Mouse (Mus musculus) liver, embryonic 16.5 days (tissue): Measurements from ENCODE around the gene Cfl1. TPM values are rescaled to one million over a fixed set of nuclear protein-coding genes. Genes with fewer than 3 reads are reported as not detected.

ENCODE experiments used
- ATAC-seq: fragments of 200-750 bp; cut with Nextera tagmentation; 2 replicates; pipeline ENCODE4 v1.8.0; 2017; ENCODE audit warnings: low read depth, mild to moderate bottlenecking, moderate number of reproducible peaks, moderate library complexity
- H3K27ac ChIP-seq: fragments of 300-500 bp; sonication (generic); 2 replicates; pipeline ENCODE4 v1.5.1; 2014; ENCODE audit warnings: mild to moderate bottlenecking, low read length
- H3K27me3 ChIP-seq: fragments of 300-500 bp; sonication (generic); 2 replicates; pipeline ENCODE4 v1.6.1; 2014; ENCODE audit warnings: low read depth, low read length, mixed read lengths; ENCODE audit not compliant: control insufficient read depth, insufficient read depth
- H3K36me3 ChIP-seq: fragments of 300-500 bp; sonication (generic); 2 replicates; pipeline ENCODE4 v1.6.1; 2014; ENCODE audit warnings: mild to moderate bottlenecking; ENCODE audit not compliant: control insufficient read depth, insufficient read depth
- H3K4me1 ChIP-seq: fragments of 300-500 bp; sonication (generic); 2 replicates; pipeline ENCODE4 v1.6.1; 2014; ENCODE audit warnings: low read depth, low read length, mixed read lengths; ENCODE audit not compliant: control insufficient read depth
- H3K4me2 ChIP-seq: fragments of 300-500 bp; sonication (generic); 2 replicates; pipeline ENCODE4 v1.6.1; 2014; ENCODE audit warnings: low read depth, low read length, mixed read lengths
- H3K4me3 ChIP-seq: fragments of 300-500 bp; sonication (generic); 2 replicates; pipeline ENCODE4 v1.5.1; 2014; ENCODE audit warnings: low read depth, mild to moderate bottlenecking, low read length
- H3K9ac ChIP-seq: fragments of 300-500 bp; sonication (generic); 2 replicates; pipeline ENCODE4 v1.6.1; 2014; ENCODE audit warnings: low read depth, low read length
- H3K9me3 ChIP-seq: fragments of 300-500 bp; sonication (generic); replicated peaks from 2 replicates; pipeline ENCODE4 v1.6.1; 2016; ENCODE audit warnings: low read length; ENCODE audit not compliant: control insufficient read depth
- WGBS: fragments of 180-500 bp; shearing (Covaris S2); extraction: QIAGEN DNeasy Blood & Tissue Kit; methylation state at CpG from one replicate; pipeline ENCODE4 v1.1.7; 2014; ENCODE audit not compliant: insufficient replicate concordance; 5-methylcytosine and 5-hydroxymethylcytosine counted together
- polyA plus RNA-seq: library from polyadenylated mRNA; unstranded; fragments of >200 nt; fragmentation: Nextera tagmentation; extraction: Ambion mirVana; gene quantifications from 2 replicates; pipeline ENCODE4 v1.2.1, GENCODE M21; 2015

Gene Cfl1
- polyA plus RNA-seq, 1 experiment from 2014 or later, result 930 TPM

DNA sequence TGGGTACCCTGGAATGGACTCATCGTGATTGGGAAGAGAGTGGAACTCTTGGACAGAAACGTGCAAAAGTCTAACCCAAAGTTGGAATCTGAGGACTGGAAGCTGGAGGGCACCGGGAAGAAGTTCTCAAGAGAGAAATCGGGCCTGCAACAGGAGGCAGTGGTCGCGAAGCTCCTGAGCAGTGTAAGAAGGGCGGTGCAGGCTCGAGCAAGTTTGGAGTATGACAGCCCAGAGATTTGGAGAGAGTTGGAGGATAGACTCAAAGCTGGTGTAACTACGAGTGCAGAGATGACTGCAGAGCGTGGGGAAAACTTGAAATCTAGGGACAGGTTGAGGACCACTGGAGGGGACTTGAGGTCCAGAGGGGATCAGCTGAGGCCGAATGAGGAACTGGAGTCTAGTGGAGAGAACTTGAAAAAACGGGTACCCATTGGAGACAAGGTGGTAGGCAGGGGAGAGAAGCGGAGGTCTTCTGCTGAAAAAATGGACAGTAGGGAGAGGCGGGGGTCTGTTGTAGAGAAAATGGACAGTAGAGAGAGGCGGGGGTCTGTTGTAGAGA is 20.9 kb downstream of the Cfl1 start:
- no peaks in the 10 kb centered on the region for H3K27me3 ChIP-seq
- H3K9ac ChIP-seq, result peak overlapping the region; percentile 68
- peak overlapping the region; percentile 57 for H3K27ac ChIP-seq
- ATAC-seq, result no peak
- H3K4me2 ChIP-seq, result peak overlapping the region; percentile 87
- peak overlapping the region; percentile 69 for H3K4me3 ChIP-seq
- 18% methylated on average over 15 of the region's 15 CpGs for WGBS
- peaks cover 34% of the 10 kb centered on the region for H3K4me1 ChIP-seq
- no peaks in the 10 kb centered on the region for H3K9me3 ChIP-seq
- no peaks in the 10 kb centered on the region for H3K36me3 ChIP-seq

DNA sequence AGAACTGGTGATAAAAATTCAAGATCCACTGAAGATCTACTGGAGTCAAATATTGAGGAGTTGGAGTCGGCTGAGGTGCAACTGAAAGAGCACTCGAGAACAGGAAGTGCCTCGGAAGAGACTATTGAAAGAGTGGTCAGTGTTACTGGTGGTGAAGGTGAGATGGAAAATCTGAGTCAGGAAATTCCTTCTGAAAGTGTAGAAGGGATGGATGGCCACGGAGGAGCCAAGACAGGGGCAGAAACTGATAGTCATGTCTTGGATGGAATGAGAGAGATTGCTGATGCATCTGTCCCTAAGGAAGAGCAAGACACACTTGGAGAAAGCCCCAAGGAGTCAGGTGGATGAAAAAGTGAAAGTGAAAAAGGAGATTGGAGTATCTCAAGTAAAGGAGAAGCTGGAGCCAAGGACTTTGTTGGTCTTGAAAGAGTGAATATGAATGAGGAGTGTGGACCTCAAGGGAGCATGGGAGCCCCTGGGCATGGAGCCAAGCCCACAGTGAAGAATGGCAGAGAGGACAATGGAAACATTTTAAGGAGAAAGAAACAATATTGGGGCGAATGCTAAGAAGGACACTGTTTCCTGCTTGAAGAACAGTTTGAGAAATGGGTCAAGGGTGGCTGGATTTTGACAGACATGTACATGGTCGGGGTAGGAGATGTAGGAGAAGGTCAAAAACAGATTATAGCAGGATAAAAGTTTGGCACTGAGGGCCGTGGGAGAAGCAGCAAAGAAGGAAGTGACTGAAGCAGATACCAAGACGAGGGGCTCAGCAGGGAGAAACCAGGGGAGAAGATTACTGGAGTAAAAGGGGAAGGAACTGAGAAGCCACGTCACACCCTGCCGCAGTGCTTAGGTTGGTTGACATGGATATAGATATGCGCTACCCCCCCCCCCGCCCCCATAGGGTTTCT is 22.1 kb downstream of the Cfl1 start:
- H3K27me3 ChIP-seq, result no peaks in the 10 kb centered on the region
- no peak overlapping the region; the same call in 1 of the 2 replicates for H3K9ac ChIP-seq
- no peaks in the 10 kb centered on the region for H3K9me3 ChIP-seq
- peak overlapping the region; percentile 87 for H3K4me2 ChIP-seq
- WGBS, result 22% methylated on average over 12 of the region's 12 CpGs
- peak overlapping the region; percentile 47 for H3K27ac ChIP-seq
- H3K4me3 ChIP-seq, result peak overlapping the region; percentile 69
- ATAC-seq, result no peak
- peaks cover 34% of the 10 kb centered on the region for H3K4me1 ChIP-seq
- H3K36me3 ChIP-seq, result no peaks in the 10 kb centered on the region

- ATAC-seq, result no peak
- Histone ChIP-seq H3K27me3 (no peaks in the 10 kb centered on the region), H3K4me2 (no peak overlapping the region), H3K27ac (no peak overlapping the region), H3K4me3 (no peak overlapping the region), H3K9ac (no peak overlapping the region), H3K36me3 (no peaks in the 10 kb centered on the region), H3K4me1 (peaks cover 33% of the 10 kb centered on the region), H3K9me3 (no peaks in the 10 kb centered on the region)
- 49% methylated on average over 3 of the region's 3 CpGs for WGBS
Measured at GRCm38 (mm10) chr19:5513005-5513349, 22.7 kb downstream of the Cfl1 start.

GRCm38 (mm10) chr19:5515840-5516777 is 25.9 kb downstream of the Cfl1 start:
- H3K27ac ChIP-seq, result no peak overlapping the region
- no peaks in the 10 kb centered on the region for H3K36me3 ChIP-seq
- no peak for ATAC-seq
- no peaks in the 10 kb centered on the region for H3K27me3 ChIP-seq
- peaks cover 16% of the 10 kb centered on the region for H3K4me1 ChIP-seq
- H3K4me2 ChIP-seq, result no peak overlapping the region
- 74% methylated on average over 7 of the region's 7 CpGs for WGBS
- H3K9me3 ChIP-seq, result no peaks in the 10 kb centered on the region
- no peak overlapping the region for H3K9ac ChIP-seq
- H3K4me3 ChIP-seq, result no peak overlapping the region

DNA sequence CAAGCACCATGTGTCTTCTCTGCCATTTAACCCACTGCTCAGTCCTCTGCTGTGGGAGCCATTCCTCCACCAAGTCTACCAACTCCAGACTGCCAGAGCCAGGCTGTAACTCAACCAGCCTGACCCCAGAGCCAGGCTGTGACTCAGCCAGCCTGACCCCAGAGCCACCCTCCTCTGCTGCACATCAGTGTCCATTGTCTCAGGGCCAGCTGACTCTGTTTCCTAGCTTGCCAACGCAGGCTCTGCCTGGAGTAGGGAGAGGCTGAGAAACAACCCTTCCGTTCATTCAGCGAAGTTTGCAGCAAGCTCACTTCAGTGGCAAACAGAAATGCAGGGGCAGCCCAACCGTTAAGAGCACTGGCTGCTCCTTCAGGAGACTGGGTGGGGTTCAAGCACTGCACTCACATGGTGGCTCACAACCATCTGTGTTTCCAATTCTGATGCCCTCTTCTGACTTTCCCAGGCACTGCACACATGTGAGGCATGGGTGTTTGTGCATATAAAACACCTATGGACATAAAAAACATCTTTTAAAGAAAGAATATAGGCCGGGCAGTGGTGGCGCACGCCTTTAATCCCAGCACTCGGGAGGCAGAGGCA is 26.8 kb downstream of the Cfl1 start:
- Histone ChIP-seq H3K9me3 (no peaks in the 10 kb centered on the region), H3K9ac (no peak overlapping the region), H3K27ac (no peak overlapping the region), H3K36me3 (no peaks in the 10 kb centered on the region), H3K4me2 (no peak overlapping the region), H3K27me3 (no peaks in the 10 kb centered on the region), H3K4me1 (peaks cover 7% of the 10 kb centered on the region), H3K4me3 (no peak overlapping the region)
- ATAC-seq, result no peak
- WGBS, result 67% methylated on average over 8 of the region's 8 CpGs

GRCm38 (mm10) chr19:5518721-5519120 is 28.5 kb downstream of the Cfl1 start:
- H3K4me2 ChIP-seq, result no peak overlapping the region
- H3K9ac ChIP-seq, result no peak overlapping the region
- no peak overlapping the region for H3K4me3 ChIP-seq
- H3K9me3 ChIP-seq, result no peaks in the 10 kb centered on the region
- WGBS, result 69% methylated on average over 3 of the region's 3 CpGs
- H3K4me1 ChIP-seq, result no peaks in the 10 kb centered on the region
- ATAC-seq, result no peak
- no peak overlapping the region for H3K27ac ChIP-seq
- H3K36me3 ChIP-seq, result no peaks in the 10 kb centered on the region
- no peaks in the 10 kb centered on the region for H3K27me3 ChIP-seq

- no peak overlapping the region for H3K4me2 ChIP-seq
- H3K9ac ChIP-seq, result no peak overlapping the region
- H3K27ac ChIP-seq, result no peak overlapping the region
- no peak for ATAC-seq
- no peaks in the 10 kb centered on the region for H3K9me3 ChIP-seq
- H3K36me3 ChIP-seq, result no peaks in the 10 kb centered on the region
- no peak overlapping the region for H3K4me3 ChIP-seq
- WGBS, result 67% methylated on average over 5 of the region's 5 CpGs
- no peaks in the 10 kb centered on the region for H3K27me3 ChIP-seq
- H3K4me1 ChIP-seq, result peaks cover 4% of the 10 kb centered on the region
Measured at GRCm38 (mm10) chr19:5525204-5525603, 34.9 kb downstream of the Cfl1 start.

DNA sequence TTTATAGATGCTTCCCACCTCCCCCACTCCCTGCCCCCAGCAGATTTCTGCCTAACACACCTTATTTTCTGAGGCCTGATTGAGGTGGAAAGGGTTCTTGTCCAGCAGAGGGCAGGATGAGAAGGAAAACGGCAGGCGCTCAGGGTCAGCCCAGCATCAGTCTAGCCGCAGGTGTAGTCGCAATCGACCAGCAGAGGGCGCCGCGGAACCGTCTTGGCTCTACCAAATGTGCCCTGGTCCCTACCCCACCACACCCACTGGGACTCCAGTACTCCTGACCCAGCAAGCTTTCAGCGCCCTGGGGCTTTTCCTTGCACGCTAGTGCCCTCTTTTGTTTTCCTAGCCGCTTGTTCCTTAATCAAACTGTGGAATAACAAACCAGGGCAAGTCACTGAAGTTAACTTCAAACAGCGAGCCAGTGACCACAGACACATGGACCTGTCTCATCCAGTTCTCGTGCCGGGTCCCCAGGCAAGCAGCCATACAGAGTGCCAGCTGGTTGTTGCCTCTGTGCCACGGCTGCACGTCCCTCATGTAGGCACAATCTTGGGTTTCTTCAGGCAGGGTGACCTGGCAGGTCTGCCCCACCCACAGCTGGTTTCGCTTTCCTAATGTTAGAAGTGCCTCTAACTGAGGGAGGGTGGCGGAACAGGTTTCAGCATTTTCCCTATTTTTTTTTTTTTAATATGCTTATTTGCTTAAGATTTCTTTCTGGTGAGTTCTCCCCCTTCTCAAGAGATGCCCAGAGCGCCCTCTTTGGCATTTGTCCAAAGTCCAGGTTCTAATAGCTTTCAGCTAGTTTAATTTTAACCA is 39.3 kb downstream of the Cfl1 start:
- Histone ChIP-seq H3K9me3 (no peaks in the 10 kb centered on the region), H3K4me2 (peak overlapping the region; percentile 56), H3K36me3 (no peaks in the 10 kb centered on the region), H3K9ac (0 out of 2 replicates have a peak overlapping the region, but pooled peaks have one; percentile 26), H3K27me3 (no peaks in the 10 kb centered on the region), H3K27ac (no peak overlapping the region), H3K4me3 (peak overlapping the region; percentile 34), H3K4me1 (peaks cover 4% of the 10 kb centered on the region)
- ATAC-seq, result peak; percentile 96
- 21% methylated on average over 20 of the region's 20 CpGs for WGBS
